ENCODE assay signal across 17 mouse cellular contexts in the genomic region with DNA sequence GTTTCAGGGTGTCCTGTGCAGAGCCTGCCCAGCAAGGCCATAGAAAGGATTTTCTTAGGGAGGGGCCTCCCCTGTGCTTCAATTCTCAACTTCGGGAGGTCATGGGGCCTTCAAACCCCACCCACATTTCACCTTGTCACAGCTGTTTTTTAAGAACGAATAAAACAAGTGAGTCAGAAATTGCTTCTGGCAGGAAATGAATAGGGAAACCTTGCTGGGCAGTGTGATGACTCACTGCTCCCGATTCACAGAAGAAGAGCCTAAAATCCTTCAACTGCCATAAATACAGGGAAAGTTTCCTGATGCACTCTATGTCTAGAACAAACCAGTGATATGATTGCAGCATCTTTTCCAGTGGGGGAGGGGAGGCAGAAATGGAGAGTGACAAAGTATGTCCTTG.
A peak's percentile ranks its signal among the peaks of the same experiment; 100 is the strongest.
DNase-seq lines count a peak whose midpoint lies in the region; ATAC-seq and TF ChIP-seq lines count a peak whose summit lies in the region.
"Had no signal": no experiment of that assay in that cellular context is flagged by ENCODE, and none has a peak within 500 bp of the region (broad histone marks: within the 10 kb centered on the region; RNA-seq: fewer than 3 reads in every experiment).

No protein-coding gene starts in this region.

- 0 out of 2 replicates have a peak, but pooled peaks have one; percentile 35 for ATAC-seq in heart, embryonic 15.5 days (replicated peaks; ENCODE audit: insufficient number of reproducible peaks, insufficient read depth, low FRiP score, low read depth)
- ATAC-seq: midbrain, embryonic 16.5 days had no signal

- H3K27me3 ChIP-seq in heart, embryonic 15.5 days, result no peaks in the 10 kb centered on the region
- H3K27me3 ChIP-seq: forebrain, embryonic 12.5 days; heart, embryonic 13.5 days; kidney, embryonic 15.5 days; limb, embryonic 15.5 days; megakaryocyte, embryonic 14.5 days had no signal

- H3K9me3 ChIP-seq in heart, embryonic 15.5 days (replicated peaks), result no peaks in the 10 kb centered on the region; the same call in 1 of the 2 replicates
- H3K9me3 ChIP-seq: forebrain, embryonic 12.5 days; heart, embryonic 13.5 days; kidney, embryonic 15.5 days; limb, embryonic 15.5 days; megakaryocyte, embryonic 14.5 days had no signal

- intact Hi-C loops in heart, postnatal 25 days (cut with DNase I), result no loop called here

- H3K4me1 ChIP-seq in heart, embryonic 15.5 days (replicated peaks), result no peaks in the 10 kb centered on the region
- H3K4me1 ChIP-seq: heart, embryonic 13.5 days; kidney, embryonic 15.5 days; limb, embryonic 15.5 days had no signal

- no peak overlapping the region for H3K4me3 ChIP-seq in heart, embryonic 15.5 days
- H3K4me3 ChIP-seq: forebrain, embryonic 12.5 days; heart, embryonic 13.5 days; kidney, embryonic 15.5 days; limb, embryonic 15.5 days; megakaryocyte, embryonic 14.5 days had no signal

- DNase-seq in heart, postnatal 25 days (ENCODE audit: low spot score), result no peak
- DNase-seq in 3T3-L1 (ENCODE audit: low read depth, low spot score), result peak; percentile 86
- DNase-seq in adrenal gland, adult (ENCODE audit: inconsistent age in 2 of 2, low spot score in 1 of 2), result peak; percentile 23 to 82
- peak; percentile 6 for DNase-seq in brain, embryonic 14.5 days (ENCODE audit: low read depth)
- no peak for DNase-seq in thymus, postnatal 25 days
- no peak for DNase-seq in urinary bladder, adult 2 months (ENCODE audit: low spot score)
- DNase-seq in layer of hippocampus, postnatal 25 days (ENCODE audit: extremely low spot score in 1 of 2, low spot score in 1 of 2), result no peak
- DNase-seq: B cell, adult 2 months; lung, postnatal 10 days; thymus, postnatal 36 days had no signal

- no peak overlapping the region for H3K27ac ChIP-seq in heart, embryonic 15.5 days
- H3K27ac ChIP-seq: forebrain, embryonic 12.5 days; heart, embryonic 13.5 days; kidney, embryonic 15.5 days; limb, embryonic 15.5 days had no signal

- no peaks in the 10 kb centered on the region for H3K36me3 ChIP-seq in heart, embryonic 15.5 days
- H3K36me3 ChIP-seq: forebrain, embryonic 12.5 days; heart, embryonic 13.5 days; kidney, embryonic 15.5 days; limb, embryonic 15.5 days had no signal

- whole genome bisulfite sequencing in heart, embryonic 15.5 days, result 40% methylated on average over 3 of the region's 3 CpGs

- no peak for TF ChIP-seq CTCF in brain, embryonic 14.5 days (IDR thresholded peaks at IDR 0.05; ENCODE audit: borderline replicate concordance, extremely low read depth, insufficient read depth, insufficient read length)

- H3K9ac ChIP-seq in heart, embryonic 15.5 days, result no peak overlapping the region
- H3K9ac ChIP-seq: forebrain, embryonic 12.5 days; heart, embryonic 13.5 days; kidney, embryonic 15.5 days; limb, embryonic 15.5 days had no signal

- H3K4me2 ChIP-seq in heart, embryonic 15.5 days, result no peak overlapping the region
- H3K4me2 ChIP-seq: forebrain, embryonic 12.5 days; heart, embryonic 13.5 days; kidney, embryonic 15.5 days; limb, embryonic 15.5 days had no signal

- no peak for TF ChIP-seq POLR2A in brain, embryonic 14.5 days (IDR thresholded peaks at IDR 0.05; ENCODE audit: borderline replicate concordance, extremely low read depth, insufficient read depth, insufficient read length, poor library complexity, severe bottlenecking)

Comparison
In these comparisons a context has a peak if more than half of its experiments do, and no peak if none do; other contexts are left out.
1. DNase-seq: peak in 3T3-L1 (single experiment), adrenal gland, adult (2 of 2) and brain, embryonic 14.5 days (single experiment); none in heart, postnatal 25 days (single experiment), thymus, postnatal 25 days (single experiment), urinary bladder, adult 2 months (single experiment) and layer of hippocampus, postnatal 25 days (0 of 2).